Mouse (Mus musculus) bone marrow macrophage, adult 2 months (primary cell): ENCODE data around the gene Cdh13.

Experiments
- CTCF ChIP-seq: IDR thresholded peaks from 2 replicates; pipeline ENCODE4 v1.5.1; 2012; ENCODE audit warnings: low read depth, mild to moderate bottlenecking, low read length, moderate library complexity
- POLR2A ChIP-seq: IDR thresholded peaks from 2 replicates; pipeline ENCODE4 v1.6.1; 2012; ENCODE audit warnings: mild to moderate bottlenecking, low read depth, low read length, borderline replicate concordance

- no peak for TF ChIP-seq CTCF
- no peak for TF ChIP-seq POLR2A
Measured at GRCm38 (mm10) chr8:119277047-119277451, 993.5 kb downstream of the Cdh13 start.
